8 mouse cellular contexts compared by ENCODE assay signal in the genomic region with DNA sequence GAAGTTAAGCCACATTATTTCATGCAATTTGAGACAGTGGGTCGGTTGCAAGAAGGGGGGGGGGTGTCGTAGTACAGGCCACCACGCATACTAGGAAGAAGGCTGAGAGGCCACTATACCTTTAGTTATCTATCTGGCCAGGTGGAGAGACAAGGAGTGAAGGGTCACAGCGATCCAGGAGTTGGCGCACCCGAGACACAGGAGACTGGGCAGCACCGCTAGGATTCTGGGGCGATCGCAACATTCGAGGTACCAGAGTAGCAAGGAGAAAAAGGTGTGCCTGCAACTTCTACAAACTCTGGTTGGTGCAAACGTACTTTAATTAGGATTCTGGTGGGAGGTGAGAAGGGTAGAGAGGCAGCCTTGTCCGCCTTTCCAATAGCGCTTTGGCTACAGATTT. TPM values are rescaled to one million over a fixed set of nuclear protein-coding genes. Genes with fewer than 3 reads are reported as not detected.
DNase-seq lines count a peak whose midpoint lies in the region; ATAC-seq and TF ChIP-seq lines count a peak whose summit lies in the region.

No protein-coding gene starts in this region.

- H3K27ac ChIP-seq in forebrain, embryonic 11.5 days (ENCODE audit: low read depth, low read length) = no peak overlapping the region
- H3K27ac ChIP-seq in forebrain, embryonic 13.5 days = no peak overlapping the region
- H3K27ac ChIP-seq in thymus, adult 2 months (ENCODE audit: control insufficient read depth, insufficient read depth, low read length) = peak overlapping the region; percentile 45
- H3K27ac ChIP-seq in limb, embryonic 12.5 days = no peak overlapping the region
- H3K27ac ChIP-seq in stomach, embryonic 16.5 days (ENCODE audit: low read length) = no peak overlapping the region
- no peak overlapping the region for H3K27ac ChIP-seq in cerebellum, adult 2 months (ENCODE audit: insufficient read depth, low read length)

- no peaks in the 10 kb centered on the region for H3K9me3 ChIP-seq in forebrain, embryonic 11.5 days (ENCODE audit: control insufficient read depth, low read length)
- no peaks in the 10 kb centered on the region for H3K9me3 ChIP-seq in forebrain, embryonic 13.5 days (replicated peaks)
- no peaks in the 10 kb centered on the region for H3K9me3 ChIP-seq in limb, embryonic 12.5 days
- H3K9me3 ChIP-seq in stomach, embryonic 16.5 days (replicated peaks; ENCODE audit: control insufficient read depth, low read length) = no peaks in the 10 kb centered on the region

- H3K36me3 ChIP-seq in forebrain, embryonic 11.5 days (ENCODE audit: control insufficient read depth, insufficient read depth, low read length) = no peaks in the 10 kb centered on the region
- no peaks in the 10 kb centered on the region for H3K36me3 ChIP-seq in forebrain, embryonic 13.5 days (ENCODE audit: poor library complexity, severe bottlenecking)
- no peaks in the 10 kb centered on the region for H3K36me3 ChIP-seq in thymus, adult 2 months (ENCODE audit: control insufficient read depth, insufficient read depth, low read length)
- H3K36me3 ChIP-seq in limb, embryonic 12.5 days = no peaks in the 10 kb centered on the region
- H3K36me3 ChIP-seq in stomach, embryonic 16.5 days (ENCODE audit: control insufficient read depth, insufficient read depth, low read length) = no peaks in the 10 kb centered on the region

- no peak for ATAC-seq in forebrain, embryonic 11.5 days (replicated peaks; ENCODE audit: low FRiP score)
- ATAC-seq in forebrain, embryonic 13.5 days = no peak
- no peak for ATAC-seq in limb, embryonic 12.5 days (ENCODE audit: insufficient number of reproducible peaks, insufficient read depth, low FRiP score, low TSS enrichment, low read depth)
- ATAC-seq in stomach, embryonic 16.5 days (ENCODE audit: insufficient read depth, low FRiP score) = no peak

- 3% methylated on average over 13 of the region's 13 CpGs for WGBS in forebrain, embryonic 11.5 days
- 6% methylated on average over 13 of the region's 13 CpGs for WGBS in forebrain, embryonic 13.5 days
- WGBS in thymus, adult 2 months = 2% methylated on average over 13 of the region's 13 CpGs
- 8% methylated on average over 13 of the region's 13 CpGs for WGBS in limb, embryonic 12.5 days
- WGBS in stomach, embryonic 16.5 days = 17% methylated on average over 13 of the region's 13 CpGs
- 42% methylated on average over 13 of the region's 13 CpGs for WGBS in cerebellum, adult 2 months

- TF ChIP-seq POLR2A in thymus, adult 2 months (IDR thresholded peaks at IDR 0.05; ENCODE audit: control insufficient read depth, extremely low read depth, insufficient read depth, low read length, poor library complexity) = no peak
- no peak for TF ChIP-seq POLR2A in cerebellum, adult 2 months (IDR thresholded peaks at IDR 0.05; ENCODE audit: borderline replicate concordance, insufficient read depth, low read length)

- peak overlapping the region; percentile 43 for H3K4me3 ChIP-seq in forebrain, embryonic 11.5 days (ENCODE audit: low read depth, low read length)
- no peak overlapping the region for H3K4me3 ChIP-seq in forebrain, embryonic 13.5 days
- peak overlapping the region; percentile 65 for H3K4me3 ChIP-seq in thymus, adult 2 months (ENCODE audit: control insufficient read depth, insufficient read depth, low read length)
- H3K4me3 ChIP-seq in limb, embryonic 12.5 days (replicated peaks) = peak overlapping the region; percentile 60
- peak overlapping the region; percentile 75 for H3K4me3 ChIP-seq in stomach, embryonic 16.5 days (replicated peaks; ENCODE audit: low read length)
- H3K4me3 ChIP-seq in cerebellum, adult 2 months (replicated peaks; ENCODE audit: insufficient read depth, low read depth, low read length) = no peak overlapping the region

- H3K27me3 ChIP-seq in forebrain, embryonic 11.5 days (ENCODE audit: control insufficient read depth, insufficient read depth, low read length) = peaks cover 53% of the 10 kb centered on the region
- H3K27me3 ChIP-seq in forebrain, embryonic 13.5 days = peaks cover 84% of the 10 kb centered on the region
- no peaks in the 10 kb centered on the region for H3K27me3 ChIP-seq in thymus, adult 2 months (ENCODE audit: control insufficient read depth, insufficient read depth, low read length)
- peaks cover 68% of the 10 kb centered on the region for H3K27me3 ChIP-seq in limb, embryonic 12.5 days
- H3K27me3 ChIP-seq in stomach, embryonic 16.5 days (ENCODE audit: control insufficient read depth, insufficient read depth, low read length) = peaks cover 5% of the 10 kb centered on the region
- no peaks in the 10 kb centered on the region; the same call in 1 of the 2 replicates for H3K27me3 ChIP-seq in cerebellum, adult 2 months (ENCODE audit: control insufficient read depth, insufficient read depth, low read length)

- peaks cover 7% of the 10 kb centered on the region for H3K4me1 ChIP-seq in forebrain, embryonic 11.5 days (replicated peaks; ENCODE audit: control insufficient read depth, insufficient read depth, low read length)
- peaks cover 25% of the 10 kb centered on the region for H3K4me1 ChIP-seq in forebrain, embryonic 13.5 days
- peaks cover 14% of the 10 kb centered on the region for H3K4me1 ChIP-seq in thymus, adult 2 months (replicated peaks; ENCODE audit: control insufficient read depth, insufficient read depth, low read length)
- H3K4me1 ChIP-seq in limb, embryonic 12.5 days (replicated peaks) = 0 out of 2 replicates have a peak, but pooled peaks cover 9% of the 10 kb centered on the region
- H3K4me1 ChIP-seq in stomach, embryonic 16.5 days (ENCODE audit: control insufficient read depth, insufficient read depth, low read length) = peaks cover 15% of the 10 kb centered on the region
- H3K4me1 ChIP-seq in cerebellum, adult 2 months (ENCODE audit: control insufficient read depth, insufficient read depth, low read length) = no peaks in the 10 kb centered on the region

- H3K9ac ChIP-seq in forebrain, embryonic 11.5 days (ENCODE audit: low read length) = no peak overlapping the region
- H3K9ac ChIP-seq in forebrain, embryonic 13.5 days = no peak overlapping the region
- no peak overlapping the region for H3K9ac ChIP-seq in limb, embryonic 12.5 days (replicated peaks)
- H3K9ac ChIP-seq in stomach, embryonic 16.5 days (ENCODE audit: low read length) = peak overlapping the region; percentile 81

- TF ChIP-seq CTCF in thymus, adult 2 months (IDR thresholded peaks at IDR 0.05; ENCODE audit: borderline replicate concordance, control insufficient read depth, extremely low read depth, insufficient read depth, low read length, poor library complexity) = no peak
- TF ChIP-seq CTCF in cerebellum, adult 2 months (IDR thresholded peaks at IDR 0.05; ENCODE audit: borderline replicate concordance, insufficient read depth, low read depth, low read length) = no peak

- no peak overlapping the region for H3K4me2 ChIP-seq in forebrain, embryonic 11.5 days (ENCODE audit: low read depth, low read length, severe bottlenecking)
- H3K4me2 ChIP-seq in forebrain, embryonic 13.5 days = no peak overlapping the region
- peak overlapping the region; percentile 73 for H3K4me2 ChIP-seq in limb, embryonic 12.5 days
- peak overlapping the region; percentile 66 for H3K4me2 ChIP-seq in stomach, embryonic 16.5 days (ENCODE audit: low read depth, low read length)

- DNase-seq in forebrain, embryonic 11.5 days (ENCODE audit: low spot score) = no peak
- no peak for DNase-seq in thymus, adult 2 months
- DNase-seq in thymus, postnatal 36 days = no peak
- DNase-seq in frontal cortex, postnatal 36 days (ENCODE audit: low spot score in 2 of 2) = no peak
- no peak for DNase-seq in cerebellum, adult 2 months

RNA-seq across cellular contexts. Expression of a gene that starts 1.2 kb away (rescaled TPM):
- 1.5 and 1.7 TPM in 2 replicates for polyA plus RNA-seq in forebrain, embryonic 11.5 days (2014; fragmentation: Nextera tagmentation; extraction: Ambion mirVana)
- polyA plus RNA-seq in forebrain, embryonic 13.5 days (2015; fragmentation: Nextera tagmentation; extraction: Ambion mirVana) = 0.75 and 1.0 TPM in 2 replicates
- polyA plus RNA-seq in thymus, adult 2 months (2012; rRNA removed) = 79.0 and 86.4 TPM in 2 replicates
- polyA plus RNA-seq in limb, embryonic 12.5 days (2016; fragmentation: Nextera tagmentation; extraction: Ambion mirVana) = 2.1 and 2.5 TPM in 2 replicates
- polyA plus RNA-seq in stomach, embryonic 16.5 days (2015; fragmentation: Nextera tagmentation; extraction: Ambion mirVana) = 10.0 and 12.3 TPM in 2 replicates
- 5.0 TPM in 2 replicates for polyA plus RNA-seq in cerebellum, adult 2 months (2012; rRNA removed)

RNA-seq across cellular contexts. Expression of a gene that starts 28.1 kb away (rescaled TPM):
- 13.5 and 16.5 TPM in 2 replicates for polyA plus RNA-seq in forebrain, embryonic 11.5 days (2014; fragmentation: Nextera tagmentation; extraction: Ambion mirVana)
- 9.5 and 9.7 TPM in 2 replicates for polyA plus RNA-seq in forebrain, embryonic 13.5 days (2015; fragmentation: Nextera tagmentation; extraction: Ambion mirVana)
- polyA plus RNA-seq in thymus, adult 2 months (2012; rRNA removed) = 0.44 and 0.62 TPM in 2 replicates
- polyA plus RNA-seq in limb, embryonic 12.5 days (2016; fragmentation: Nextera tagmentation; extraction: Ambion mirVana) = 13.3 and 14.0 TPM in 2 replicates
- 4.6 and 5.6 TPM in 2 replicates for polyA plus RNA-seq in stomach, embryonic 16.5 days (2015; fragmentation: Nextera tagmentation; extraction: Ambion mirVana)
- polyA plus RNA-seq in cerebellum, adult 2 months (2012; rRNA removed) = 2.4 and 2.9 TPM in 2 replicates

RNA-seq across cellular contexts. Expression of a gene that starts 54.1 kb away (rescaled TPM):
- 15.8 and 16.4 TPM in 2 replicates for polyA plus RNA-seq in forebrain, embryonic 11.5 days (2014; fragmentation: Nextera tagmentation; extraction: Ambion mirVana)
- 8.2 and 8.7 TPM in 2 replicates for polyA plus RNA-seq in forebrain, embryonic 13.5 days (2015; fragmentation: Nextera tagmentation; extraction: Ambion mirVana)
- polyA plus RNA-seq in thymus, adult 2 months (2012; rRNA removed) = 6.6 and 7.4 TPM in 2 replicates
- polyA plus RNA-seq in limb, embryonic 12.5 days (2016; fragmentation: Nextera tagmentation; extraction: Ambion mirVana) = 15.7 and 19.6 TPM in 2 replicates
- polyA plus RNA-seq in stomach, embryonic 16.5 days (2015; fragmentation: Nextera tagmentation; extraction: Ambion mirVana) = 6.9 and 7.0 TPM in 2 replicates
- 2.9 and 3.1 TPM in 2 replicates for polyA plus RNA-seq in cerebellum, adult 2 months (2012; rRNA removed)

Comparison
In these comparisons a context has a peak if more than half of its experiments do, and no peak if none do; other contexts are left out.
1. H3K4me3 ChIP-seq: peak in forebrain, embryonic 11.5 days (single experiment), thymus, adult 2 months (single experiment), limb, embryonic 12.5 days (single experiment) and stomach, embryonic 16.5 days (single experiment); none in forebrain, embryonic 13.5 days (single experiment) and cerebellum, adult 2 months (single experiment).
2. H3K4me2 ChIP-seq: peak in limb, embryonic 12.5 days (single experiment) and stomach, embryonic 16.5 days (single experiment); none in forebrain, embryonic 11.5 days (single experiment) and forebrain, embryonic 13.5 days (single experiment).